Mouse (Mus musculus) bone marrow, adult 2 months (tissue): ENCODE data around the gene Casc4.

Experiments
- CTCF ChIP-seq: fragments of 200-500 bp; IDR thresholded peaks from 2 replicates; pipeline ENCODE4 v1.5.1; 2011; ENCODE audit warnings: low read length, control low read depth; ENCODE audit not compliant: control insufficient read depth, insufficient read depth
- POLR2A ChIP-seq: fragments of 200-500 bp; IDR thresholded peaks from 2 replicates; pipeline ENCODE4 v1.6.1; 2011; ENCODE audit warnings: low read depth, mild to moderate bottlenecking, control low read depth, low read length, borderline replicate concordance; ENCODE audit not compliant: control insufficient read depth

- TF ChIP-seq POLR2A (no peak), CTCF (no peak)
Observed at GRCm38 (mm10) chr2:121885509-121886106, 18.8 kb downstream of the Casc4 start.
